Mouse (Mus musculus): ENCODE data around the gene Nuak2.

Gene Nuak2

GRCm38 (mm10) chr1:132381929-132382328, 66.0 kb downstream of the Nuak2 start:
- no peak for DNase-seq

Measured in kidney, adult 18-20 months (tissue).